11 mouse cellular contexts compared by ENCODE assay signal in the genomic region with DNA sequence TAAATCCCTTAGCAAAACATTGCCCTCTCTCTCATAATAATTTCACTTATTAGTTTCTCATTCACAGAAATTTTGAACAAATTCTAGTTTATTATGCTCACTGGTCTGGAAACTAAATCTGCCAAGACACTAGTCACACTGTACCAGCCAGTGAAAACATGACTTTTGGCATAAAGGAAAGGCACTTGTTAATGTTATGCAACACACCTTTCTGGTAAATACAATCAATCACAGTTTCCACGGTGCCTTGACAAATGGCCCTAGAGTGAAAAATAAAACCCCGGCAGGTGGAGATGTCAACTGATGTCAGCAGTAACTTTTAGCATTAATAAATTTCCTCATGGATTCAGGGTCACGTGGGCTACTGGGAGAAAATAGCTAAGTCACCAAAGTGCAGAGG.
"Had no signal": no experiment of that assay in that cellular context is flagged by ENCODE, and none has a peak within 500 bp of the region (broad histone marks: within the 10 kb centered on the region; RNA-seq: fewer than 3 reads in every experiment).

No protein-coding gene starts in this region.

- ATAC-seq: midbrain, embryonic 16.5 days had no signal

- H3K4me3 ChIP-seq: midbrain, embryonic 10.5 days; midbrain, embryonic 12.5 days; neural tube, embryonic 12.5 days; stomach, embryonic 15.5 days had no signal

- H3K4me1 ChIP-seq: midbrain, embryonic 12.5 days; stomach, embryonic 15.5 days had no signal

- H3K4me2 ChIP-seq: lung, embryonic 14.5 days; midbrain, embryonic 12.5 days; neural tube, embryonic 12.5 days; stomach, embryonic 15.5 days had no signal

- H3K9ac ChIP-seq: lung, embryonic 14.5 days; midbrain, embryonic 12.5 days; neural tube, embryonic 12.5 days; stomach, embryonic 15.5 days had no signal

- H3K36me3 ChIP-seq: midbrain, embryonic 10.5 days; midbrain, embryonic 12.5 days; neural tube, embryonic 12.5 days; stomach, embryonic 15.5 days had no signal

- DNase-seq: midbrain, embryonic 14.5 days; right cerebral cortex, postnatal 14 days; thymus, adult 2 months; thymus, postnatal 25 days; thymus, postnatal 4 days had no signal

- H3K9me3 ChIP-seq: midbrain, embryonic 10.5 days; midbrain, embryonic 12.5 days; neural tube, embryonic 12.5 days; stomach, embryonic 15.5 days had no signal

- H3K27ac ChIP-seq: midbrain, embryonic 10.5 days; midbrain, embryonic 12.5 days; neural tube, embryonic 12.5 days; stomach, embryonic 15.5 days had no signal

- H3K27me3 ChIP-seq: midbrain, embryonic 12.5 days; neural tube, embryonic 12.5 days; stomach, embryonic 15.5 days had no signal
